ENCODE assay signal across 12 mouse cellular contexts in genomic region chr16:74648384-74648783, GRCm38 (mm10).
DNase-seq lines count a peak whose midpoint lies in the region; ATAC-seq and TF ChIP-seq lines count a peak whose summit lies in the region.
"Had no signal": no experiment of that assay in that cellular context is flagged by ENCODE, and none has a peak within 500 bp of the region (broad histone marks: within the 10 kb centered on the region; RNA-seq: fewer than 3 reads in every experiment).

No protein-coding gene starts in this region.

- H3K27me3 ChIP-seq in intestine, postnatal 0 days (replicated peaks; ENCODE audit: control insufficient read depth, insufficient read depth, low read length) = no peaks in the 10 kb centered on the region
- H3K27me3 ChIP-seq in intestine, embryonic 15.5 days (replicated peaks) = no peaks in the 10 kb centered on the region
- no peaks in the 10 kb centered on the region for H3K27me3 ChIP-seq in lung, postnatal 0 days (replicated peaks; ENCODE audit: insufficient read depth, low read length)
- H3K27me3 ChIP-seq: forebrain, embryonic 12.5 days; heart, embryonic 13.5 days; hindbrain, embryonic 15.5 days; midbrain, embryonic 13.5 days had no signal

- TF ChIP-seq CTCF in intestine, postnatal 0 days (IDR thresholded peaks at IDR 0.05; ENCODE audit: low read depth) = peak; percentile 45
- peak; percentile 24 for TF ChIP-seq CTCF in lung, postnatal 0 days (IDR thresholded peaks at IDR 0.05)

- H3K27ac ChIP-seq in intestine, postnatal 0 days (ENCODE audit: low read depth, low read length) = no peak overlapping the region
- no peak overlapping the region for H3K27ac ChIP-seq in intestine, embryonic 15.5 days
- no peak overlapping the region for H3K27ac ChIP-seq in lung, postnatal 0 days (ENCODE audit: low read length)
- H3K27ac ChIP-seq: forebrain, embryonic 12.5 days; heart, embryonic 13.5 days; hindbrain, embryonic 15.5 days; midbrain, embryonic 13.5 days had no signal

- H3K36me3 ChIP-seq in intestine, postnatal 0 days (ENCODE audit: control insufficient read depth, insufficient read depth) = no peaks in the 10 kb centered on the region
- no peaks in the 10 kb centered on the region for H3K36me3 ChIP-seq in intestine, embryonic 15.5 days
- H3K36me3 ChIP-seq in lung, postnatal 0 days (ENCODE audit: insufficient read depth, low read length) = no peaks in the 10 kb centered on the region
- H3K36me3 ChIP-seq: forebrain, embryonic 12.5 days; heart, embryonic 13.5 days; hindbrain, embryonic 15.5 days; midbrain, embryonic 13.5 days had no signal

- no peak for TF ChIP-seq EP300 in lung, postnatal 0 days (IDR thresholded peaks at IDR 0.05)

- H3K4me3 ChIP-seq in intestine, postnatal 0 days (ENCODE audit: low read depth, low read length) = no peak overlapping the region
- H3K4me3 ChIP-seq in intestine, embryonic 15.5 days (replicated peaks) = no peak overlapping the region
- no peak overlapping the region for H3K4me3 ChIP-seq in lung, postnatal 0 days (ENCODE audit: low read depth, low read length)
- H3K4me3 ChIP-seq: forebrain, embryonic 12.5 days; heart, embryonic 13.5 days; hindbrain, embryonic 15.5 days; midbrain, embryonic 13.5 days had no signal

- DNase-seq in lung, postnatal 0 days (ENCODE audit: low spot score) = peak; percentile 8
- DNase-seq in lung, postnatal 25 days (ENCODE audit: low spot score) = no peak
- DNase-seq in ZHBTc4 (ENCODE audit: low read depth, low spot score) = peak; percentile 4
- no peak for DNase-seq in spleen, postnatal 36 days (ENCODE audit: low spot score in 2 of 2)
- no peak for DNase-seq in gastrocnemius, postnatal 4 days (ENCODE audit: low spot score in 2 of 2)
- DNase-seq: thymus, postnatal 36 days had no signal

- no peaks in the 10 kb centered on the region for H3K4me1 ChIP-seq in intestine, postnatal 0 days (replicated peaks; ENCODE audit: control insufficient read depth, insufficient read depth, low read length)
- no peaks in the 10 kb centered on the region for H3K4me1 ChIP-seq in intestine, embryonic 15.5 days (replicated peaks)
- no peaks in the 10 kb centered on the region for H3K4me1 ChIP-seq in lung, postnatal 0 days (ENCODE audit: insufficient read depth, low read depth, low read length)
- H3K4me1 ChIP-seq: heart, embryonic 13.5 days; hindbrain, embryonic 15.5 days had no signal

- H3K9me3 ChIP-seq in intestine, postnatal 0 days (ENCODE audit: control insufficient read depth) = no peaks in the 10 kb centered on the region
- no peaks in the 10 kb centered on the region for H3K9me3 ChIP-seq in intestine, embryonic 15.5 days
- H3K9me3 ChIP-seq in lung, postnatal 0 days (ENCODE audit: low read length) = no peaks in the 10 kb centered on the region
- H3K9me3 ChIP-seq: forebrain, embryonic 12.5 days; heart, embryonic 13.5 days; hindbrain, embryonic 15.5 days; midbrain, embryonic 13.5 days had no signal

- no peak overlapping the region for H3K9ac ChIP-seq in intestine, postnatal 0 days (ENCODE audit: low read depth, low read length)
- no peak overlapping the region for H3K9ac ChIP-seq in intestine, embryonic 15.5 days
- no peak overlapping the region for H3K9ac ChIP-seq in lung, postnatal 0 days (replicated peaks; ENCODE audit: low read depth)
- H3K9ac ChIP-seq: forebrain, embryonic 12.5 days; heart, embryonic 13.5 days; hindbrain, embryonic 15.5 days; midbrain, embryonic 13.5 days had no signal

- no peak for ATAC-seq in intestine, postnatal 0 days
- no peak for ATAC-seq in intestine, embryonic 15.5 days
- ATAC-seq in lung, postnatal 0 days = no peak
- ATAC-seq: midbrain, embryonic 13.5 days had no signal

- no peak overlapping the region for H3K4me2 ChIP-seq in intestine, postnatal 0 days (replicated peaks; ENCODE audit: low read depth)
- no peak overlapping the region for H3K4me2 ChIP-seq in intestine, embryonic 15.5 days (replicated peaks)
- no peak overlapping the region for H3K4me2 ChIP-seq in lung, postnatal 0 days (replicated peaks; ENCODE audit: low read depth, low read length)
- H3K4me2 ChIP-seq: forebrain, embryonic 12.5 days; heart, embryonic 13.5 days; hindbrain, embryonic 15.5 days; midbrain, embryonic 13.5 days had no signal

Comparison
In these comparisons a context has a peak if more than half of its experiments do, and no peak if none do; other contexts are left out.
1. DNase-seq: peak in lung, postnatal 0 days (single experiment) and ZHBTc4 (single experiment); none in lung, postnatal 25 days (single experiment), spleen, postnatal 36 days (0 of 2) and gastrocnemius, postnatal 4 days (0 of 2).